Mouse (Mus musculus) left cerebral cortex, adult 8-10 months (tissue): ENCODE data around the gene Hist1h2bh. TPM values are rescaled to one million over a fixed set of nuclear protein-coding genes. Genes with fewer than 3 reads are reported as not detected.
"Not testable (repeated sequence)": the region's sequence is repeated elsewhere in the genome, so short reads cannot be mapped to it uniquely, and the experiment has no call there.

Experiments used
- DNase-seq, 2 experiments: peaks; one replicate each; pipeline ENCODE4 v3.0.0; 2022; ENCODE audit warnings: low spot score in 2 of 2
- total RNA-seq, 4 experiments: library from RNA; stranded (reverse); gene quantifications; 2 replicates each; pipeline ENCODE4 v1.2.4; 2022

Gene Hist1h2bh
- total RNA-seq, 4 experiments from 2014 or later, result 0.84 to 1.6 (median 0.98) TPM

- no peak for DNase-seq
Measured at GRCm38 (mm10) chr13:23551931-23552914, 9.0 kb upstream of the Hist1h2bh start.

- peak; percentile 88 to 91 for DNase-seq
Measured at GRCm38 (mm10) chr13:23551146-23551834, 8.1 kb upstream of the Hist1h2bh start, which contains the start of gene Hist1h4f. Gene Hist1h4f, minus strand, starts transcription at chr13:23551648.

- no peak for DNase-seq
Measured at GRCm38 (mm10) chr13:23550761-23551145, 7.6 kb upstream of the Hist1h2bh start.

- no peak for DNase-seq
Measured at GRCm38 (mm10) chr13:23546694-23547093, 3.5 kb upstream of the Hist1h2bh start.

GRCm38 (mm10) chr13:23544787-23545120, 1.6 kb upstream of the Hist1h2bh start:
- not testable (repeated sequence) for DNase-seq

- peak in 1 of 2 experiments; percentile 63 for DNase-seq
Measured at GRCm38 (mm10) chr13:23543965-23544786, 984 bp upstream of the Hist1h2bh start, which contains the start of gene Hist1h3f. Gene Hist1h3f, plus strand, starts transcription at chr13:23544052.

GRCm38 (mm10) chr13:23542225-23542980, 789 bp downstream of the Hist1h2bh start:
- DNase-seq, result not testable (repeated sequence)

- DNase-seq, result no peak
Measured at GRCm38 (mm10) chr13:23541497-23541896, 1.7 kb downstream of the Hist1h2bh start.

- DNase-seq, result not testable (repeated sequence)
Measured at GRCm38 (mm10) chr13:23539821-23540220, 3.4 kb downstream of the Hist1h2bh start.

- DNase-seq, result no peak
Measured at GRCm38 (mm10) chr13:23538249-23538648, 4.9 kb downstream of the Hist1h2bh start.

- DNase-seq, result no peak
Measured at GRCm38 (mm10) chr13:23537006-23537710, 6.0 kb downstream of the Hist1h2bh start.

GRCm38 (mm10) chr13:23536076-23536822, 6.9 kb downstream of the Hist1h2bh start:
- DNase-seq, result no peak

GRCm38 (mm10) chr13:23535137-23536075, 7.8 kb downstream of the Hist1h2bh start, which contains the start of gene Hist1h3g:
Gene Hist1h3g, plus strand, starts transcription at chr13:23535422.
- DNase-seq, result peak; percentile 75 to 92

GRCm38 (mm10) chr13:23534368-23535131, 8.6 kb downstream of the Hist1h2bh start:
- peak in 1 of 2 experiments; percentile 35 for DNase-seq

GRCm38 (mm10) chr13:23533560-23534367, 9.4 kb downstream of the Hist1h2bh start, which contains the start of gene Hist1h2af:
Gene Hist1h2af, plus strand, starts transcription at chr13:23533906.
- DNase-seq, result peak in 1 of 2 experiments; percentile 78
